Mouse (Mus musculus) liver, embryonic 13.5 days (tissue): ENCODE data around the gene Atp1b1. TPM values are rescaled to one million over a fixed set of nuclear protein-coding genes. Genes with fewer than 3 reads are reported as not detected.

Experiments used
- ATAC-seq: fragments of 200-750 bp; cut with Nextera tagmentation; 2 replicates; pipeline ENCODE4 v1.8.0; 2017; ENCODE audit warnings: low read depth, mild to moderate bottlenecking, moderate number of reproducible peaks, moderate library complexity
- DNase-seq: peaks from one replicate; pipeline ENCODE4 v3.0.0; 2022
- H3K27ac ChIP-seq: fragments of 300-500 bp; sonication (generic); 2 replicates; pipeline ENCODE4 v1.5.1; 2015; ENCODE audit warnings: moderate library complexity, mild to moderate bottlenecking, inconsistent platforms
- H3K27me3 ChIP-seq: fragments of 300-500 bp; sonication (generic); 2 replicates; pipeline ENCODE4 v1.6.1; 2015; ENCODE audit warnings: mild to moderate bottlenecking, inconsistent platforms
- H3K36me3 ChIP-seq: fragments of 300-500 bp; sonication (generic); 2 replicates; pipeline ENCODE4 v1.6.1; 2015; ENCODE audit warnings: mild to moderate bottlenecking, inconsistent platforms
- H3K4me1 ChIP-seq: fragments of 300-500 bp; sonication (generic); replicated peaks from 2 replicates; pipeline ENCODE4 v1.6.1; 2015; ENCODE audit warnings: inconsistent platforms
- H3K4me2 ChIP-seq: fragments of 300-500 bp; sonication (generic); 2 replicates; pipeline ENCODE4 v1.6.1; 2015; ENCODE audit warnings: inconsistent platforms, mild to moderate bottlenecking, moderate library complexity
- H3K4me3 ChIP-seq: fragments of 300-500 bp; sonication (generic); replicated peaks from 2 replicates; pipeline ENCODE4 v1.5.1; 2015; ENCODE audit warnings: mild to moderate bottlenecking, inconsistent platforms
- H3K9ac ChIP-seq: fragments of 300-500 bp; sonication (generic); 2 replicates; pipeline ENCODE4 v1.6.1; 2015; ENCODE audit warnings: mild to moderate bottlenecking, inconsistent platforms
- H3K9me3 ChIP-seq: fragments of 300-500 bp; sonication (generic); replicated peaks from 2 replicates; pipeline ENCODE4 v1.6.1; 2016; ENCODE audit warnings: inconsistent platforms
- WGBS: fragments of 180-500 bp; shearing (Covaris S2); methylation state at CpG from one replicate; pipeline ENCODE4 v1.1.7; 2015; ENCODE audit not compliant: insufficient replicate concordance; 5-methylcytosine and 5-hydroxymethylcytosine counted together
- polyA plus RNA-seq: library from polyadenylated mRNA; unstranded; fragments of >200 nt; fragmentation: Nextera tagmentation; extraction: Ambion mirVana; gene quantifications from 2 replicates; pipeline ENCODE4 v1.2.1, GENCODE M21; 2015

Gene Atp1b1
- polyA plus RNA-seq, 1 experiment from 2014 or later, result 9.1 TPM

GRCm38 (mm10) chr1:164460921-164461697 is 3.0 kb upstream of the Atp1b1 start:
- Histone ChIP-seq H3K27me3 (peaks cover 56% of the 10 kb centered on the region), H3K36me3 (no peaks in the 10 kb centered on the region), H3K9me3 (no peaks in the 10 kb centered on the region), H3K9ac (no peak overlapping the region), H3K27ac (no peak overlapping the region), H3K4me3 (no peak overlapping the region), H3K4me1 (peaks cover 18% of the 10 kb centered on the region), H3K4me2 (no peak overlapping the region)
- ATAC-seq, result no peak
- 55% methylated on average over 13 of the region's 13 CpGs for WGBS
- no peak for DNase-seq

- Histone ChIP-seq H3K27me3 (peaks cover 72% of the 10 kb centered on the region), H3K36me3 (no peaks in the 10 kb centered on the region), H3K4me2 (peak overlapping the region; percentile 69), H3K27ac (peak overlapping the region; percentile 37; the same call in 1 of the 2 replicates), H3K4me1 (peaks cover 22% of the 10 kb centered on the region), H3K9ac (no peak overlapping the region), H3K9me3 (no peaks in the 10 kb centered on the region), H3K4me3 (peak overlapping the region; percentile 60)
- ATAC-seq, result no peak
- DNase-seq, result no peak
- WGBS, result 36% methylated on average over 12 of the region's 12 CpGs
Observed at GRCm38 (mm10) chr1:164459127-164459905, 1.2 kb upstream of the Atp1b1 start.

GRCm38 (mm10) chr1:164458621-164459051 is 481 bp upstream of the Atp1b1 start:
- DNase-seq (peak; percentile 20), ATAC-seq (peak; percentile 68)
- peak overlapping the region; percentile 60 for H3K4me3 ChIP-seq
- peaks cover 23% of the 10 kb centered on the region for H3K4me1 ChIP-seq
- no peaks in the 10 kb centered on the region for H3K9me3 ChIP-seq
- H3K27ac ChIP-seq, result peak overlapping the region; percentile 37
- H3K27me3 ChIP-seq, result peaks cover 72% of the 10 kb centered on the region
- H3K4me2 ChIP-seq, result peak overlapping the region; percentile 69
- 3% methylated on average over 22 of the region's 22 CpGs for WGBS
- no peaks in the 10 kb centered on the region for H3K36me3 ChIP-seq
- no peak overlapping the region for H3K9ac ChIP-seq

GRCm38 (mm10) chr1:164457531-164458244 is 467 bp downstream of the Atp1b1 start:
- H3K36me3 ChIP-seq, result no peaks in the 10 kb centered on the region
- peaks cover 72% of the 10 kb centered on the region for H3K27me3 ChIP-seq
- H3K4me3 ChIP-seq, result peak overlapping the region; percentile 60
- H3K4me1 ChIP-seq, result peaks cover 30% of the 10 kb centered on the region
- no peaks in the 10 kb centered on the region for H3K9me3 ChIP-seq
- under 1% methylated on average over 75 of the region's 76 CpGs for WGBS
- ATAC-seq, result peak; percentile 64
- peak overlapping the region; percentile 65 for H3K9ac ChIP-seq
- H3K27ac ChIP-seq, result peak overlapping the region; percentile 58; the same call in 1 of the 2 replicates
- DNase-seq, result no peak
- peak overlapping the region; percentile 69 for H3K4me2 ChIP-seq

- ATAC-seq (no peak), DNase-seq (no peak)
- Histone ChIP-seq H3K4me1 (peaks cover 31% of the 10 kb centered on the region), H3K27ac (no peak overlapping the region), H3K27me3 (peaks cover 70% of the 10 kb centered on the region), H3K9me3 (no peaks in the 10 kb centered on the region), H3K4me2 (peak overlapping the region; percentile 69), H3K4me3 (peak overlapping the region; percentile 60), H3K36me3 (no peaks in the 10 kb centered on the region), H3K9ac (0 out of 2 replicates have a peak overlapping the region, but pooled peaks have one; percentile 65)
- 13% methylated on average over 8 of the region's 8 CpGs for WGBS
Observed at GRCm38 (mm10) chr1:164456731-164457130, 1.4 kb downstream of the Atp1b1 start.

- WGBS, result 28% methylated on average over 6 of the region's 6 CpGs
- H3K4me2 ChIP-seq, result peak overlapping the region; percentile 69
- DNase-seq (no peak), ATAC-seq (no peak)
- H3K9me3 ChIP-seq, result no peaks in the 10 kb centered on the region
- peaks cover 63% of the 10 kb centered on the region for H3K27me3 ChIP-seq
- H3K9ac ChIP-seq, result no peak overlapping the region
- peak overlapping the region; percentile 60 for H3K4me3 ChIP-seq
- H3K4me1 ChIP-seq, result peaks cover 31% of the 10 kb centered on the region
- H3K36me3 ChIP-seq, result no peaks in the 10 kb centered on the region
- no peak overlapping the region for H3K27ac ChIP-seq
Observed at GRCm38 (mm10) chr1:164456065-164456464, 2.1 kb downstream of the Atp1b1 start.

- Histone ChIP-seq H3K4me1 (peaks cover 31% of the 10 kb centered on the region), H3K27ac (no peak overlapping the region), H3K9me3 (no peaks in the 10 kb centered on the region), H3K27me3 (peaks cover 59% of the 10 kb centered on the region), H3K4me2 (peak overlapping the region; percentile 69), H3K9ac (no peak overlapping the region), H3K4me3 (0 out of 2 replicates have a peak overlapping the region, but pooled peaks have one; percentile 60), H3K36me3 (no peaks in the 10 kb centered on the region)
- 59% methylated on average over 7 of the region's 7 CpGs for WGBS
- DNase-seq (no peak), ATAC-seq (no peak)
Observed at GRCm38 (mm10) chr1:164455614-164456013, 2.5 kb downstream of the Atp1b1 start.

- H3K9ac ChIP-seq, result no peak overlapping the region
Observed at GRCm38 (mm10) chr1:164454747-164455400, 3.3 kb downstream of the Atp1b1 start.

GRCm38 (mm10) chr1:164453739-164454138 is 4.4 kb downstream of the Atp1b1 start:
- DNase-seq (no peak), ATAC-seq (no peak)
- Histone ChIP-seq H3K4me2 (no peak overlapping the region), H3K27ac (no peak overlapping the region), H3K27me3 (peaks cover 42% of the 10 kb centered on the region), H3K9me3 (no peaks in the 10 kb centered on the region), H3K4me3 (no peak overlapping the region), H3K9ac (no peak overlapping the region), H3K4me1 (peaks cover 33% of the 10 kb centered on the region), H3K36me3 (no peaks in the 10 kb centered on the region)
- WGBS, result 52% methylated on average over 5 of the region's 5 CpGs

More at GRCm38 (mm10) chr1:164454747-164455400, 3.3 kb downstream of the Atp1b1 start:
- H3K27ac ChIP-seq, result no peak overlapping the region
- peak overlapping the region; percentile 12; the same call in 1 of the 2 replicates for H3K4me3 ChIP-seq
- H3K4me2 ChIP-seq, result peak overlapping the region; percentile 30
- H3K27me3 ChIP-seq, result peaks cover 54% of the 10 kb centered on the region
- H3K36me3 ChIP-seq, result no peaks in the 10 kb centered on the region
- H3K4me1 ChIP-seq, result peaks cover 34% of the 10 kb centered on the region
- H3K9me3 ChIP-seq, result no peaks in the 10 kb centered on the region
- 43% methylated on average over 14 of the region's 14 CpGs for WGBS
- no peak for ATAC-seq
- DNase-seq, result no peak

GRCm38 (mm10) chr1:164453146-164453545 is 5.0 kb downstream of the Atp1b1 start:
- ATAC-seq (no peak), DNase-seq (no peak)
- Histone ChIP-seq H3K36me3 (no peaks in the 10 kb centered on the region), H3K27ac (no peak overlapping the region), H3K9me3 (no peaks in the 10 kb centered on the region), H3K4me2 (no peak overlapping the region), H3K4me3 (no peak overlapping the region), H3K9ac (no peak overlapping the region), H3K4me1 (peaks cover 27% of the 10 kb centered on the region), H3K27me3 (peaks cover 36% of the 10 kb centered on the region)
- WGBS, result 73% methylated on average over 8 of the region's 8 CpGs
